Mouse (Mus musculus) CH12.LX (cell line): Measurements from ENCODE around the gene Kif1bp. TPM values are rescaled to one million over a fixed set of nuclear protein-coding genes. Genes with fewer than 3 reads are reported as not detected.
A peak's percentile ranks its signal among the peaks of the same experiment; 100 is the strongest.

Experiments
- DNase-seq: peaks from one replicate; pipeline ENCODE4 v3.0.0-alpha.2; 2013; ENCODE audit errors: extremely low read depth
- H3K27ac ChIP-seq: 2 replicates; pipeline ENCODE4 v1.5.1; 2012; ENCODE audit warnings: low read depth, mild to moderate bottlenecking, control low read depth, moderate library complexity; ENCODE audit not compliant: insufficient read depth
- H3K27me3 ChIP-seq: replicated peaks from 2 replicates; pipeline ENCODE3; 2012; ENCODE audit warnings: inconsistent platforms
- H3K36me3 ChIP-seq, 2 experiments: replicated peaks in 1 of 2; 2 replicates each; pipeline versions ENCODE3 to v1.6.1; 2012; ENCODE audit warnings: inconsistent platforms in 1 of 2, low read length in 1 of 2, mild to moderate bottlenecking in 1 of 2, mixed read lengths in 1 of 2, moderate library complexity in 1 of 2; ENCODE audit not compliant: control insufficient read depth in 1 of 2, insufficient read depth in 1 of 2
- H3K4me1 ChIP-seq, 2 experiments: 2 replicates each; pipeline ENCODE4 v1.6.1; 2012; ENCODE audit warnings: inconsistent platforms in 1 of 2, moderate library complexity in 1 of 2; ENCODE audit not compliant: insufficient read depth in 2 of 2, control insufficient read depth in 1 of 2
- H3K4me2 ChIP-seq: 2 replicates; pipeline ENCODE4 v1.6.1; 2012; ENCODE audit warnings: low read depth, mild to moderate bottlenecking, control low read depth; ENCODE audit not compliant: poor library complexity, insufficient read depth, severe bottlenecking
- H3K4me3 ChIP-seq, 3 experiments: fragments of 150-350 bp in 1 of 3; sonication (generic) in 1 of 3; replicated peaks in 1 of 3; 2 replicates each; pipeline versions ENCODE3 to v1.5.1; 2011 to 2012; ENCODE audit warnings: low read depth in 2 of 3, low read length in 2 of 3, mild to moderate bottlenecking in 2 of 3, moderate library complexity in 2 of 3, control low read depth in 1 of 3, improper control_type of control experiment in 1 of 3, inconsistent platforms in 1 of 3, mixed read lengths in 1 of 3; ENCODE audit not compliant: poor library complexity in 1 of 3
- H3K79me2 ChIP-seq: replicated peaks from 2 replicates; pipeline ENCODE4 v1.6.1; 2012; ENCODE audit warnings: mild to moderate bottlenecking, moderate library complexity; ENCODE audit not compliant: control insufficient read depth, poor library complexity, insufficient read depth, severe bottlenecking; ENCODE audit errors: extremely low read depth
- H3K9ac ChIP-seq: 2 replicates; pipeline ENCODE4 v1.6.1; 2012; ENCODE audit warnings: low read depth, mild to moderate bottlenecking, control low read depth, moderate library complexity; ENCODE audit not compliant: insufficient read depth
- H3K9me3 ChIP-seq: replicated peaks from 2 replicates; pipeline ENCODE3; 2012; ENCODE audit warnings: low read length, inconsistent platforms, mixed read lengths
- BHLHE40 ChIP-seq: IDR thresholded peaks from 2 replicates; pipeline ENCODE4 v1.6.1; 2011; ENCODE audit warnings: mild to moderate bottlenecking, low read depth, low read length, improper control_type of control experiment
- CHD1 ChIP-seq: IDR thresholded peaks from 2 replicates; pipeline ENCODE4 v1.6.1; 2012; ENCODE audit warnings: low read depth, low read length, improper control_type of control experiment, inconsistent platforms
- CTCF ChIP-seq, 2 experiments: IDR thresholded peaks in 1 of 2; conservative IDR thresholded peaks in 1 of 2; 2 replicates each; pipeline ENCODE4 v1.5.1; 2011 to 2012; ENCODE audit warnings: low read depth in 2 of 2, low read length in 2 of 2, improper control_type of control experiment in 1 of 2, inconsistent platforms in 1 of 2, mild to moderate bottlenecking in 1 of 2, moderate library complexity in 1 of 2
- ELF1 ChIP-seq: IDR thresholded peaks from 2 replicates; pipeline ENCODE4 v1.6.1; 2014; ENCODE audit warnings: low read depth, mild to moderate bottlenecking, inconsistent platforms, low read length, improper control_type of control experiment
- ETS1 ChIP-seq: conservative IDR thresholded peaks from 2 replicates; pipeline ENCODE4 v1.6.1; 2012; ENCODE audit warnings: low read depth, mild to moderate bottlenecking, inconsistent platforms, low read length, improper control_type of control experiment, moderate library complexity
- IRF4 ChIP-seq: IDR thresholded peaks from 2 replicates; pipeline ENCODE4 v1.6.1; 2014; ENCODE audit warnings: low read depth, mild to moderate bottlenecking, inconsistent platforms, low read length, improper control_type of control experiment
- JUND ChIP-seq: conservative IDR thresholded peaks from 2 replicates; pipeline ENCODE4 v1.6.1; 2011; ENCODE audit warnings: low read depth, low read length, improper control_type of control experiment
- KAT2A ChIP-seq: IDR thresholded peaks from 2 replicates; pipeline ENCODE4 v1.6.1; 2012; ENCODE audit warnings: low read length, improper control_type of control experiment, inconsistent platforms; ENCODE audit not compliant: insufficient replicate concordance
- MAFK ChIP-seq: IDR thresholded peaks from 2 replicates; pipeline ENCODE4 v1.6.1; 2011; ENCODE audit warnings: low read length, improper control_type of control experiment; ENCODE audit not compliant: insufficient replicate concordance
- MAX ChIP-seq: IDR thresholded peaks from 2 replicates; pipeline ENCODE4 v1.6.1; 2011; ENCODE audit warnings: low read length, improper control_type of control experiment
- NRF1 ChIP-seq: IDR thresholded peaks from 2 replicates; pipeline ENCODE4 v1.6.1; 2014; ENCODE audit warnings: low read depth, mild to moderate bottlenecking, inconsistent platforms, low read length, improper control_type of control experiment, moderate library complexity
- POLR2AphosphoS2 ChIP-seq: IDR thresholded peaks from 2 replicates; pipeline ENCODE4 v1.6.1; 2011; ENCODE audit warnings: low read depth, low read length, improper control_type of control experiment
- RAD21 ChIP-seq: IDR thresholded peaks from 2 replicates; pipeline ENCODE4 v1.6.1; 2011; ENCODE audit warnings: low read depth, mild to moderate bottlenecking, low read length, improper control_type of control experiment, moderate library complexity
- SIN3A ChIP-seq: IDR thresholded peaks from 2 replicates; pipeline ENCODE4 v1.6.1; 2012; ENCODE audit warnings: low read length, improper control_type of control experiment, inconsistent platforms
- SMC3 ChIP-seq: IDR thresholded peaks from 2 replicates; pipeline ENCODE4 v1.6.1; 2011; ENCODE audit warnings: low read depth, low read length, improper control_type of control experiment
- UBTF ChIP-seq: IDR thresholded peaks from 2 replicates; pipeline ENCODE4 v1.6.1; 2012; ENCODE audit warnings: low read depth, mild to moderate bottlenecking, inconsistent platforms, low read length, improper control_type of control experiment, moderate library complexity
- USF2 ChIP-seq: conservative IDR thresholded peaks from 2 replicates; pipeline ENCODE4 v1.6.1; 2011; ENCODE audit warnings: low read depth, low read length, improper control_type of control experiment
- ZC3H11A ChIP-seq: IDR thresholded peaks from 2 replicates; pipeline ENCODE4 v1.6.1; 2012; ENCODE audit warnings: low read depth, mild to moderate bottlenecking, inconsistent platforms, low read length, improper control_type of control experiment
- ZKSCAN1 ChIP-seq: IDR thresholded peaks from 2 replicates; pipeline ENCODE4 v1.6.1; 2012; ENCODE audit warnings: low read depth, inconsistent platforms, low read length, improper control_type of control experiment, borderline replicate concordance
- ZNF384 ChIP-seq: IDR thresholded peaks from 2 replicates; pipeline ENCODE4 v1.6.1; 2012; ENCODE audit warnings: low read depth, low read length, improper control_type of control experiment, inconsistent platforms
- dilution Hi-C: fragments of 300-500 bp; cut with MboI; formaldehyde crosslinking; loops from 2 replicates; pipeline ENCODE4 v1.14.3; 2020; ENCODE audit warnings: low sequenced_read_pairs; ENCODE audit not compliant: extremely low pct_unique_long_range_greater_than_20kb, extremely low pct_ligation_motif_present
- in situ Hi-C: fragments of 300-500 bp; cut with MboI; formaldehyde crosslinking; loops from 3 replicates; pipeline ENCODE4 v1.14.3; 2019; ENCODE audit warnings: low sequenced_read_pairs, low pct_ligation_motif_present, low pct_unique_long_range_greater_than_20kb, mixed read lengths
- polyA plus RNA-seq: library from polyadenylated mRNA; unstranded; fragments of >175 nt; gene quantifications from 2 replicates; pipeline ENCODE4 v1.2.1, GENCODE M21; 2012; ENCODE audit warnings: low read depth; ENCODE audit not compliant: insufficient read length
- total RNA-seq, 2 experiments: library from RNA; depleted of rRNA; stranded (reverse); fragments of 300-350 nt in 1 of 2; fragments of >200 nt in 1 of 2; gene quantifications; 2 replicates each; pipeline ENCODE4 v1.2.3; 2012 to 2014

Kif1bp gene
- total and polyA plus RNA-seq, 3 experiments: 12.9 to 23.1 (median 15.3) TPM

DNA sequence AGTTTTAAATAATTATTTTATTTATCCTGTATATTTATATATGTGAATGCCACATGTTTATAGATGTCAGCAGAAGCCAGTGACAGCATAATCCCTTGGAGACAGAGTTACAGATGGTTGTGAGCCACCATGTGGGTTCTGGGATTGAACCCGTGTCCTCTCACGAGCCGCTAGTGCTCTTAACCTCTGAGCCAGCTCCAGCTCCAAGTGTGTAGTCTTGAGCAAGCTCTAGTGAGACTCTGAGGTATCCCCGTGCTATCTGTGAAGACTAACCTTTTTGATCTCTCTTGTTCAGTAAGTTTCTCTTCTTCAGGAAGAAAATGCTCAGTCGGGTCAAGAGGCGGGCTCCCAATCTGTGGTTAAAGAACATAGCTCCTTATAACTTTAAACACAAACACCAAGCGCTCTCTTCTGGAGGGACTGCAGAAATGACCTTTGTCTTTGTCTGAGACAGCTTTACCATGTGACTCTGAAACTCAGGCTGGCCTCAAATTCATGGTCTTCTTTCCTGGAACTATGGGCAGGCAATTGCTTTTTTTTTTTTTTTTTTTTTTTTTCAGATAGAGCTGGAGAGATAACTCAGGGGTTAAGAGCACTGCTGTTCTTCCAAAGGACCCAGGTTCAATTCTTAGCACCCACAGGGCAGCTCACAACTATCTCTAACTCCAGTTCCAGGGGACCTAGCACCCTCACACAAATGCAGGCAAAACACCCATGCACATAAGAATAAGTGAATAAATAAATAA lies 8.0 kb downstream of the Kif1bp start:
- H3K4me1 ChIP-seq: no peaks in the 10 kb centered on the region
- H3K4me3 ChIP-seq: no peak overlapping the region
- H3K79me2 ChIP-seq: no peaks in the 10 kb centered on the region; the same call in 1 of the 2 replicates
- TF ChIP-seq CTCF (conservative IDR thresholded peaks at IDR 0.05 in 1 of 2, IDR thresholded peaks at IDR 0.05 in 1 of 2; ENCODE audit: low read depth in 2 of 2, low read length in 2 of 2) (peak in 1 of 2 experiments; percentile 20; a peak in 1 of 4 replicates), MAFK (no peak)
- H3K9ac ChIP-seq: no peak overlapping the region
- H3K27ac ChIP-seq: no peak overlapping the region
- peaks cover 52 to 76% of the 10 kb centered on the region in 2 experiments for H3K36me3 ChIP-seq
- H3K9me3 ChIP-seq: no peaks in the 10 kb centered on the region
- DNase-seq: no peak
- H3K27me3 ChIP-seq: no peaks in the 10 kb centered on the region
- H3K4me2 ChIP-seq: no peak overlapping the region
- dilution Hi-C loops (no loop called here), in situ Hi-C loops (no loop called here)

DNA sequence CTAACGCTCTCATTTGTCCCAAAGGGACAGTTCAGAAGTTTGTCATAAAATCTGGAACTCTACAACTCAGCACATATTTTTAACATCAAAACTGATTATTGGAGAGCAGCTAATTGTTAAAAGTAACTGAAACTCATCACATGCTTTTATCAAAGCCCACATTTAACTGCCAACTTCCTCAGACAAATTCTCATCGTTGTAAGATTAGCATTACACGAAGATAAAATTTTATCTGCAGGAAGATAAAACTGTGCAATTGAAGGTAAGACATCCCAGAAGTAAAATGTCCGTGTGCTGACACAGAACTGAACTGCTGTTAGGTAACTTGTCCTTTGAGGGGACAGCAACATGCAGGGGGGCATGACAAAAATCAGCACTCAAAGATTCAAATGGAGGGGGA lies 9.4 kb downstream of the Kif1bp start:
- Histone ChIP-seq H3K27ac (no peak overlapping the region), H3K9me3 (no peaks in the 10 kb centered on the region), H3K79me2 (no peaks in the 10 kb centered on the region; the same call in 1 of the 2 replicates), H3K4me1 (no peaks in the 10 kb centered on the region), H3K4me2 (no peak overlapping the region), H3K36me3 (peaks cover 50 to 75% of the 10 kb centered on the region in 2 experiments), H3K9ac (no peak overlapping the region), H3K4me3 (no peak overlapping the region), H3K27me3 (no peaks in the 10 kb centered on the region)
- in situ Hi-C loops (no loop called here), dilution Hi-C loops (no loop called here)
- TF ChIP-seq MAFK (no peak), POLR2AphosphoS2 (no peak), KAT2A (no peak), BHLHE40 (no peak), ETS1 (no peak)
- DNase-seq: no peak

- TF ChIP-seq RAD21: peak; percentile 49
- TF ChIP-seq ELF1: no peak
- TF ChIP-seq MAX: no peak
- no peak for TF ChIP-seq ZNF384
- TF ChIP-seq KAT2A: no peak
- TF ChIP-seq ETS1: no peak
- no peak for TF ChIP-seq USF2
- no peak for TF ChIP-seq MAFK
- TF ChIP-seq ZC3H11A: no peak
- TF ChIP-seq NRF1: no peak
- no peak for TF ChIP-seq CHD1
- no peak for TF ChIP-seq SIN3A
- TF ChIP-seq IRF4: no peak
- peak in 1 of 2 experiments; percentile 59; a peak in 2 of 4 replicates for TF ChIP-seq CTCF (conservative IDR thresholded peaks at IDR 0.05 in 1 of 2, IDR thresholded peaks at IDR 0.05 in 1 of 2; ENCODE audit: low read depth in 2 of 2, low read length in 2 of 2)
- TF ChIP-seq JUND: no peak
- peak; percentile 49 for TF ChIP-seq SMC3
- no peak for TF ChIP-seq ZKSCAN1
- TF ChIP-seq BHLHE40: no peak
- TF ChIP-seq UBTF: no peak
- dilution Hi-C loops: no loop called here
- Histone ChIP-seq H3K4me2 (no peak overlapping the region), H3K9me3 (no peaks in the 10 kb centered on the region), H3K9ac (no peak overlapping the region), H3K79me2 (no peaks in the 10 kb centered on the region), H3K4me3 (no peak overlapping the region), H3K4me1 (peaks cover 3 to 15% of the 10 kb centered on the region in 2 experiments; a peak in 3 of 4 replicates), H3K27me3 (no peaks in the 10 kb centered on the region), H3K27ac (no peak overlapping the region), H3K36me3 (peaks cover 22 to 54% of the 10 kb centered on the region in 2 experiments)
- in situ Hi-C loops: no loop called here
- peak; percentile 35 for DNase-seq
Measured at GRCm38 (mm10) chr10:62557736-62558135, 20.5 kb downstream of the Kif1bp start.
